8 mouse cellular contexts compared by ENCODE assay signal in genomic region chr3:108444698-108445365, GRCm38 (mm10). TPM values are rescaled to one million over a fixed set of nuclear protein-coding genes. Genes with fewer than 3 reads are reported as not detected.
DNase-seq lines count a peak whose midpoint lies in the region; ATAC-seq and TF ChIP-seq lines count a peak whose summit lies in the region.

TSS of gene Sars (minus strand) at chr3:108445209.

- under 1% methylated on average over 41 of the region's 41 CpGs for WGBS in hindbrain, embryonic 14.5 days

- peak within 1 kb of the TSS; percentile 95 for H3K27ac ChIP-seq in hindbrain, embryonic 14.5 days

- POLR2A ChIA-PET in Patski (lab: Charles Lee) = interaction anchor here (0.7 to 3.0 kb wide), 18 partner anchors 9 to 196 kb away, joined by 3 to 32 read pairs (median 5); partner anchors contain the start of gene Celsr2

- in situ Hi-C loops in Patski (cut with MboI; ENCODE audit: low pct_unique_long_range_greater_than_20kb) = no loop called here

- peaks cover 22% of the 10 kb centered on the region for H3K4me1 ChIP-seq in hindbrain, embryonic 14.5 days (replicated peaks; ENCODE audit: control insufficient read depth, insufficient read depth, low read length)

- DNase-seq in Patski (ENCODE audit: low read depth, low spot score) = peak; percentile 83
- peak; percentile 95 to 96 for DNase-seq in cerebellum, postnatal 14 days
- peak; percentile 80 to 84 for DNase-seq in frontal cortex, postnatal 25 days (ENCODE audit: low spot score in 2 of 2)
- peak; percentile 95 for DNase-seq in hindbrain, embryonic 14.5 days (ENCODE audit: low spot score)
- peak; percentile 85 to 86 for DNase-seq in layer of hippocampus, postnatal 36 days
- DNase-seq in lung, postnatal 36 days = peak; percentile 96
- peak; percentile 94 for DNase-seq in retina, postnatal 1 day
- DNase-seq in urinary bladder, adult 18-20 months (ENCODE audit: low spot score in 2 of 2) = peak; percentile 81 to 86

- peak within 1 kb of the TSS; percentile 92 for H3K9ac ChIP-seq in hindbrain, embryonic 14.5 days

- H3K36me3 ChIP-seq in hindbrain, embryonic 14.5 days (replicated peaks; ENCODE audit: control insufficient read depth, insufficient read depth) = peaks cover 6% of the 10 kb centered on the region; the same call in 1 of the 2 replicates

- H3K27me3 ChIP-seq in Patski = no peaks in the 10 kb centered on the region
- H3K27me3 ChIP-seq in hindbrain, embryonic 14.5 days (ENCODE audit: control insufficient read depth, insufficient read depth, low read length) = no peaks in the 10 kb centered on the region

- CTCF ChIA-PET in Patski (lab: Charles Lee) = interaction anchor here (0.9 to 3.2 kb wide), 13 partner anchors 11 to 280 kb away, joined by 3 to 18 read pairs (median 3); partner anchors contain the start of gene Tmem167b

- peak within 1 kb of the TSS; percentile 73 for H3K4me2 ChIP-seq in hindbrain, embryonic 14.5 days (replicated peaks)

- ATAC-seq in Patski = peak; percentile 90
- ATAC-seq in hindbrain, embryonic 14.5 days (ENCODE audit: low FRiP score) = peak; percentile 96

- no peaks in the 10 kb centered on the region for H3K9me3 ChIP-seq in hindbrain, embryonic 14.5 days (ENCODE audit: control insufficient read depth, low read length)

- H3K4me3 ChIP-seq in hindbrain, embryonic 14.5 days (replicated peaks; ENCODE audit: low read length) = peak within 1 kb of the TSS; percentile 88

- TF ChIP-seq CTCF in Patski (IDR thresholded peaks at IDR 0.05) = no peak

RNA-seq across cellular contexts. Expression of gene Sars, which starts in this region (rescaled TPM):
- 536 TPM for polyA plus RNA-seq in Patski (2021)
- 207 and 222 TPM in 2 replicates for polyA plus RNA-seq in hindbrain, embryonic 14.5 days (2014; fragmentation: Nextera tagmentation; extraction: Ambion mirVana)
- 100 to 1,000 TPM; 190 to 210 TPM for total RNA-seq in layer of hippocampus, postnatal 36 days (2021)

Comparison
In these comparisons a context has a peak if more than half of its experiments do, and no peak if none do; other contexts are left out.
1. Peak in every context shown above with its lines: DNase-seq, ATAC-seq, H3K4me3 ChIP-seq and H3K27ac ChIP-seq.